Mouse (Mus musculus): ENCODE measurements around the gene Vapa.

Vapa gene

GRCm38 (mm10) chr17:65625563-65625962, 12.2 kb upstream of the Vapa start:
- in situ Hi-C loops (cut with MboI, MseI): no loop called here

GRCm38 (mm10) chr17:65623130-65623529, 9.8 kb upstream of the Vapa start:
- in situ Hi-C loops (cut with MboI, MseI): loop anchor here (25.0 kb wide), 1 partner anchor 889 kb away; the partner anchor contains the start of gene Rab12

- in situ Hi-C loops (cut with MboI, MseI): loop anchor here (10.0 to 25.0 kb wide), 3 partner anchors 156 to 894 kb away; partner anchors contain the start of genes Rab12 and Rab31
Observed at GRCm38 (mm10) chr17:65618431-65618830, 5.1 kb upstream of the Vapa start.

- in situ Hi-C loops (cut with MboI, MseI): loop anchor here (10.0 to 25.0 kb wide), 3 partner anchors 159 to 897 kb away; partner anchors contain the start of genes Rab12 and Rab31
Observed at GRCm38 (mm10) chr17:65615678-65616077, 2.3 kb upstream of the Vapa start.

- in situ Hi-C loops (cut with MboI, MseI): loop anchor here (10.0 to 25.0 kb wide), 3 partner anchors 160 to 898 kb away; partner anchors contain the start of genes Rab12 and Rab31
Observed at GRCm38 (mm10) chr17:65614431-65614830, 1.1 kb upstream of the Vapa start.

GRCm38 (mm10) chr17:65613142-65613462, 253 bp downstream of the Vapa start:
- in situ Hi-C loops (cut with MboI, MseI): loop anchor here (10.0 to 25.0 kb wide), 3 partner anchors 162 to 899 kb away; partner anchors contain the start of genes Rab12 and Rab31

GRCm38 (mm10) chr17:65612391-65613141, 789 bp downstream of the Vapa start:
- in situ Hi-C loops (cut with MboI, MseI): loop anchor here (10.0 to 25.0 kb wide), 3 partner anchors 162 to 900 kb away; partner anchors contain the start of genes Rab12 and Rab31

GRCm38 (mm10) chr17:65611721-65612120, 1.6 kb downstream of the Vapa start:
- in situ Hi-C loops (cut with MboI, MseI): loop anchor here (10.0 to 25.0 kb wide), 3 partner anchors 163 to 901 kb away; partner anchors contain the start of genes Rab12 and Rab31

GRCm38 (mm10) chr17:65608743-65609142, 4.6 kb downstream of the Vapa start:
- in situ Hi-C loops (cut with MboI, MseI): loop anchor here (10.0 to 25.0 kb wide), 2 partner anchors 506 to 904 kb away; partner anchors contain the start of genes Rab12 and Washc1

GRCm38 (mm10) chr17:65608312-65608687, 5.1 kb downstream of the Vapa start:
- in situ Hi-C loops (cut with MboI, MseI): loop anchor here (10.0 to 25.0 kb wide), 2 partner anchors 507 to 904 kb away; partner anchors contain the start of genes Rab12 and Washc1

GRCm38 (mm10) chr17:65607574-65608311, 5.6 kb downstream of the Vapa start:
- in situ Hi-C loops (cut with MboI, MseI): loop anchor here (10.0 to 25.0 kb wide), 2 partner anchors 507 to 905 kb away; partner anchors contain the start of genes Rab12 and Washc1

GRCm38 (mm10) chr17:65606014-65606413, 7.3 kb downstream of the Vapa start:
- in situ Hi-C loops (cut with MboI, MseI): loop anchor here (10.0 to 25.0 kb wide), 2 partner anchors 509 to 906 kb away; partner anchors contain the start of genes Rab12 and Washc1

GRCm38 (mm10) chr17:65604892-65605291, 8.5 kb downstream of the Vapa start:
- in situ Hi-C loops (cut with MboI, MseI): loop anchor here (10.0 to 25.0 kb wide), 2 partner anchors 510 to 907 kb away; partner anchors contain the start of genes Rab12 and Washc1

- in situ Hi-C loops (cut with MboI, MseI): loop anchor here (10.0 to 25.0 kb wide), 2 partner anchors 510 to 908 kb away; partner anchors contain the start of genes Rab12 and Washc1
Observed at GRCm38 (mm10) chr17:65604315-65604714, 9.0 kb downstream of the Vapa start.

GRCm38 (mm10) chr17:65597857-65598486, 15.4 kb downstream of the Vapa start:
- in situ Hi-C loops (cut with MboI, MseI): no loop called here

- in situ Hi-C loops (cut with MboI, MseI): no loop called here
Observed at GRCm38 (mm10) chr17:65594687-65595086, 18.7 kb downstream of the Vapa start.

GRCm38 (mm10) chr17:65586892-65587291, 26.5 kb downstream of the Vapa start:
- in situ Hi-C loops (cut with MboI, MseI): no loop called here

- in situ Hi-C loops (cut with MboI, MseI): no loop called here
Observed at GRCm38 (mm10) chr17:65581440-65581839, 31.9 kb downstream of the Vapa start.

GRCm38 (mm10) chr17:65579766-65580165, 33.6 kb downstream of the Vapa start:
- in situ Hi-C loops (cut with MboI, MseI): no loop called here

- in situ Hi-C loops (cut with MboI, MseI): no loop called here
Observed at GRCm38 (mm10) chr17:65575339-65575738, 38.0 kb downstream of the Vapa start.

- in situ Hi-C loops (cut with MboI, MseI): loop anchor here (25.0 kb wide), 2 partner anchors 988 to 1238 kb away; partner anchors contain the start of gene Pja2
Observed at GRCm38 (mm10) chr17:65574850-65575249, 38.5 kb downstream of the Vapa start.

All from regulatory T cell (primary cell).